Mouse (Mus musculus) layer of hippocampus, postnatal 14 days (tissue): Measurements from ENCODE around the gene Wrnip1. TPM values are rescaled to one million over a fixed set of nuclear protein-coding genes. Genes with fewer than 3 reads are reported as not detected.
"Not testable (repeated sequence)": the region's sequence is repeated elsewhere in the genome, so short reads cannot be mapped to it uniquely, and the experiment has no call there.

Experiments
- DNase-seq, 2 experiments: peaks; one replicate each; pipeline ENCODE4 v3.0.0; 2021 to 2022; ENCODE audit warnings: low spot score in 2 of 2, mixed read lengths in 1 of 2
- total RNA-seq, 2 experiments: library from RNA; stranded (reverse); gene quantifications; 2 replicates each; pipeline ENCODE4 v1.2.3; 2021

The Wrnip1 gene
- total RNA-seq, 2 experiments from 2014 or later, result 53.5 to 54.8 TPM

DNA sequence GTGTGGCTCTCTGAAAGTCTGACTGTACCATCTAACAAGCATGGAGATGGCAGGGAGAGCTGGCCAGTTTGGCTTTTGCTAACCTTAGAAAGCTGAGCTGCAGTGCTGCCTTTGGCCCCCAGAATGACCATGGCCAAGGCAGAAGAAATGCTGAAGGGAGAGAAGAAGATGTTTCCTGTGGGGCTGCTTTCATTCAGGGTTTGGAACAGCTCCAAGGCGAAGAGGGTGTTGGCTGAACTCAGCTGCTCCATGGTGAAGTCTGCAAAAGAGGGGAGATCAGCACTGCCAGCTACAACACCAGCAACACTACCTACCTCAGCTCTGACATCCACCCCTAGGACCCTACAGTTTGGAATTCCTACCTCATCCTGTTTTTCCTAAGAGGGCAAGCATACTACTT is 48.3 kb downstream of the Wrnip1 start:
- no peak for DNase-seq

DNA sequence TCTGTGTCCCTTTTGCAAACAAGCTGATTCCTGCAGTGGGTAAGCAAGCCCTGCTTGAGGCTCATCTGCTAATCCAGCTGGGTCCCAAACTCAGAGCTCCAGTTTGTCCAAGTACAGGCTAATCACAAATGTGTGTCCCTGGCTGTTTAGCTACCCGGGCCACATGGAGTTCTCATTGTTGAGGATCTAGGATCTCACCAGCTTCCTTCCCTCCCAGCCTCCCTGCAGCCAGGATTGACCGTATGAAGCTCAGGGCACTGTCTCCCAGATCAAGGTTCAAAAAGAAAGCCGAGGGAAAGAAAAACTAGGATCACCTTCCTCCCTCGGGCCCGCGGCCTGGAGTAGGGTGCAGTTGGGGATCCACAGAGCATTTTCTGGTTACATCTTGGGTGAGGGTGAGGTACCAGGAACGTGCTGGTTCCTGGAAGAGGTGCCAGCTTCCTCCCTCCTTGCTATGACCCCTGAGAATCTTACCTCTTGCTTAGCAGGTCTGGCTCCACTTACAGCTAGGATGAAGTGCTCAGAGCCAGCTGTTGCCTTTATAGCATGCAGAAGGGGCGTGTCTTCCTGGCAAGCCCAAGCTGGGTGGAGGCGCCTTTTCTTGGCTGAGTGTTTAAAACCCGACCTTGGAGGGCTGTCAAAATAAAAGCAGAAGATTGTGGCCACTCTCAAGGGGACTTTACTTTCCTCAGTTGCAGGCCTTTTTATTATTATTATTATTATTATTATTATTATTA is 49.0 kb downstream of the Wrnip1 start, which contains the start of gene Serpinb1a:
TSS of gene Serpinb1a (minus strand) at position 518 of the 737 bp plus-strand sequence.
- DNase-seq, result no peak

DNA sequence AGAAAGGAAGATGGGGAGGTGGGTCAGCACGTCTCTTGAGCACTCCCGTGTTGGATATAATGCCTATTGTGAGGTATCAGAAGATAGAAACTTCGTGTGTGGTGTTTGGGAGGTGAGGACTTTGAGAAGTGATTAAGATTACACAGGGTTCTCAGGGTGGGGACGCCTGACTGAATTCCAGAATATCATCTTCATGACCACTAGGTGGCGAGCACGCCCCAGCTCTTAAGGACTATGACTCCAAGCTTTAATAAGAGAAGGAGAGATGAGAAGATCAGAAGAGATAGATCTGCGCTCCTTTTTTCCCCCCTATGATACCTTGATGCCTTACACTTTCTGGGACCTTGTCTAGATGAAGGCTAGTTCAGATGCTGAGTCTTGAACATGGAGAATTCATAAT is 50.1 kb downstream of the Wrnip1 start:
- peak in 1 of 2 experiments; percentile 46 for DNase-seq

DNA sequence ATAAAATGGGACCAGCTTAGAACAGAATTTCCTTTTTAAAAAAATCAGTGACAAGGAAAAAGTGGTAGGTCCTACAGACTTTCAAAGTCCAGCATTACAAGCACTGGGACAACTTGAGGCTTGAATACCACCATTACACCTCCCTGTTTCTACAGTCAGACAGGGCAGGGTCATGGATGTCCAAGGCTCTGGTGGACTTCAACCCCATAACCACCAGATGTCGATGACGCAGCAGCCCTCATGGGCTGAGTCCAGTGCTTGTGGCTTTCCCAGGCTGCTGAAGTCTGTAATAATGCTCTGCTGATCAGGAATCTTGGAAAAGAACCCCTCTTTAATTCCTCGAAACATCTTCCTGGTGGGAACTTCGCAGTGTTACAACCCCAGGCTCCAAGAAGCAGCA is 50.7 kb downstream of the Wrnip1 start:
- no peak for DNase-seq

- DNase-seq, result no peak
Measured at GRCm38 (mm10) chr13:32853073-32853472, 51.2 kb downstream of the Wrnip1 start.

DNA sequence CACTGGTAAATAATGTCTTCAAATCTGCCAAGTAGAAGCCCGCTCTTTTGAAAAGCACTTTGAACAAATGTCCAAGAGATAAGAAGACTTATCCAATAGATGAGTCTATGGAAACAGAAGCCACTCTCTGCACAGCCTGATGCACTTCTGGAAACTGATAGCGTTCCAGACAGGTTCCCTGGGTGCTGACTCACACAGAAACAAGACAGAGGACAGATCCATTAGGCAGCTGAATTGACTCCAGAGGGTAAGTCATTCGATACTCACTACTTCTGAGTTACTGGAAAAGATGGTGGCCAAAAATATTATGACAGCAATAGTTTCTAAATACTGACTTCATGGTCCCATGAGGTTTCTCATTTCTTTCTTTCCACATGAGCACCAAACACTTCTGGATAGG is 59.0 kb downstream of the Wrnip1 start:
- no peak for DNase-seq

GRCm38 (mm10) chr13:32863456-32863855 is 61.6 kb downstream of the Wrnip1 start:
- DNase-seq, result no peak

- not testable (repeated sequence) for DNase-seq
Measured at GRCm38 (mm10) chr13:32864529-32864928, 62.7 kb downstream of the Wrnip1 start.

DNA sequence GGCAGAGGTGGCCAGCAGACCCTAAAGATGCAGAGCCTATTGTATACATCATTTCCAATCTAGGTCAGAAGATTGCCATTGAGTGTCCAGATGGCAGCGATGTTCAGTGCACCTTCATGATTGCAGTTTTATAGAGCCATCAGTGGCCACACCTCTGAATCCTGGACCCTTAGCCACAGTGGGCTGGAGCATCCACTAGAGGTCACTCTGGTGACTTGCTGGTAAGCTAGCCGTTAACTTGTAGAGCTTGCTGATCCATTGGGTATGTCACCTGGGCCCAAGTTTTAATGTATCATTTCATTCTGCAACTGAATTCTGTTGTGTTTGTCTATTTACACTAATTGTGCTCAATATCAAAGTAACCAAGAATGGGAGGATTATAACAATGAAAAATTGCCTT is 63.8 kb downstream of the Wrnip1 start:
- DNase-seq, result no peak

GRCm38 (mm10) chr13:32866484-32866883 is 64.6 kb downstream of the Wrnip1 start:
- DNase-seq, result peak; percentile 48 to 64

- no peak for DNase-seq
Measured at GRCm38 (mm10) chr13:32867030-32867429, 65.2 kb downstream of the Wrnip1 start.

DNA sequence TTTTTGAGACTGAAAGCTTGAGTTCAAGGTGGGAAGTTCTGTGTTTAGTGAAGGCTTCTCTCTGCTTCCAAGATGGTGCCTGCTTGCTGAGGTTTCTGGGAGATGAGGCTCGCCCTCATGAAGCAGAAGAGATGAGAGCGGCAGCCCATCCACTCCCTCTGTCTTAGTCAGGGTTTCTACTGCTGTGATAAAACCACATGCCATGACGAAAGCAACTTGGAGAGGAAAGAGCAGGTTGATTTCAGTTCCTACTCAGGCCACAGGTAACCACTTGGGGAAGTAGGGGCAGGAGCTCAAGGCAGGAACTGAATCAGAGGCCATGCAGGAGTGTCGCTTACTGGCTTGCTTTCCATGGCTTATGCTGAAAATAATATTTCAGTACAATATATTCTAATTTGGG is 66.4 kb downstream of the Wrnip1 start:
- DNase-seq, result not testable (repeated sequence)

DNA sequence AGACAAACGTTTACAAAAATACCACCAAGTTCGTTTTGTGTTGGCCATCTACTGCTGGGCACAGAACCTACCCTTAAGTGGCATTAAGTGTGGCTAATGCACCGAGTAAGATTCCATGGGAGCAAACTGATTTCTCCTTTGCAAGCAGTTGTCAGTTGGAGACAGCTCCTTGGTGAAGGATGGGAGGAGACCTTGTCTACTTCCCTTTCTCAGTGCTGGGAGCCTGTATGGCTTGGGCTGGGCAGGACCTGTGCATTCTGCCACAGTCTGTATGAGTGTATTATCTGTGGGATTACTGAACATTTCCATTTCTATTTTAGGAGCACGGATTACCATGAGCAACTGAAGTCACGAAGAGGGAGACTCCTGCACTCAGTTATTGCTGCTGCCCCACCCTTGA is 67.0 kb downstream of the Wrnip1 start:
- no peak for DNase-seq

Other genes starting within 250 kb of the Wrnip1 start
- gene Mylk4, start 18.1 kb upstream of the Wrnip1 start, total RNA-seq, result under 1 TPM; 0.62 to 0.64 TPM
- 1 to 10 TPM; 1.2 to 2.4 TPM for gene D930007J09Rik, start 811 bp downstream of the Wrnip1 start, total RNA-seq
- 1 to 10 TPM in 1 of 2 experiments, under 1 TPM in 1; 0.55 to 1.5 TPM for gene Serpinb1a, start 49.1 kb downstream of the Wrnip1 start, total RNA-seq
- gene Serpinb1c, start 96.2 kb downstream of the Wrnip1 start, total RNA-seq, result under 1 TPM in 1 of 2 experiments, not detected in 1; 0.35 TPM
- gene Serpinb6b, start 163.2 kb downstream of the Wrnip1 start, total RNA-seq, result 1 to 10 TPM; 2.0 to 3.6 TPM
- 1 to 10 TPM; 5.4 to 6.5 TPM for gene Serpinb9, start 201.2 kb downstream of the Wrnip1 start, total RNA-seq
- gene Serpinb9b, start 225.4 kb downstream of the Wrnip1 start, total RNA-seq, result not detected